Mouse (Mus musculus) testis, adult 2 months (tissue): Measurements from ENCODE around the gene Ddx23.

Source experiments
- CTCF ChIP-seq: fragments of 200-500 bp; IDR thresholded peaks from 2 replicates; pipeline ENCODE4 v1.5.1; 2012; ENCODE audit warnings: low read depth, mild to moderate bottlenecking, inconsistent platforms, low read length, moderate library complexity; ENCODE audit not compliant: control insufficient read depth, insufficient read depth, insufficient replicate concordance
- POLR2A ChIP-seq: fragments of 200-500 bp; IDR thresholded peaks from 2 replicates; pipeline ENCODE4 v1.6.1; 2012; ENCODE audit warnings: low read depth, mild to moderate bottlenecking, inconsistent platforms, low read length, moderate library complexity; ENCODE audit not compliant: control insufficient read depth

DNA sequence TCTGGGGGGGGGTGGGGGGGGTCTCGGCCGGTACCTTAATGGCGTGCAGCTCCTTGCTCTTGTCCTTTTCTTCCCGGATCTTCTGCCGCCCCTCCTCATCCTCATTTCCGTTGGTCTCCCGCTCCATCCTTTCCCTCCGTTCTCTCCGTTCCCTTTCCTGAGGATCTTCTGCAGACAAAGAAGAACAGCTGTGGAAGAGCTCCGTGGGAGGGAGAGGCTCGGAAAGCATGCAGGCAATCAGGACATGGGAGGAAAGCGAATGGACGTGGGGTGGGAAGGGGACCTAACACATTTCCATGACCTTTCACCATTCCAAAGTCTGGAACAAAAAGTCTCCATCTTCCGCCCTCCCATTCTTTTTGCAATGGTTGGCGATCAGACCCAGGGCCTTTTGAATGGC, 11.3 kb downstream of the Ddx23 start:
- TF ChIP-seq CTCF = no peak
- no peak for TF ChIP-seq POLR2A
